Mouse (Mus musculus) forebrain, postnatal 0 days (tissue): Measurements from ENCODE around the gene Dkkl1. TPM values are rescaled to one million over a fixed set of nuclear protein-coding genes. Genes with fewer than 3 reads are reported as not detected.

Experiments used
- ATAC-seq: fragments of 200-750 bp; cut with Nextera tagmentation; 2 replicates; pipeline ENCODE4 v1.8.0; 2017; ENCODE audit warnings: mild to moderate bottlenecking, moderate library complexity
- DNase-seq: peaks from one replicate; pipeline ENCODE4 v3.0.0-alpha.2; 2015
- H3K27ac ChIP-seq: fragments of 300-500 bp; sonication (generic); 2 replicates; pipeline ENCODE4 v1.5.1; 2014; ENCODE audit warnings: low read depth, mild to moderate bottlenecking, antibody characterized with exemption, low read length, moderate library complexity, mixed read lengths
- H3K27me3 ChIP-seq: fragments of 300-500 bp; sonication (generic); 2 replicates; pipeline ENCODE4 v1.6.1; 2014; ENCODE audit warnings: mild to moderate bottlenecking, low read length, mixed read lengths; ENCODE audit not compliant: insufficient read depth
- H3K36me3 ChIP-seq: fragments of 300-500 bp; sonication (generic); 2 replicates; pipeline ENCODE4 v1.6.1; 2014; ENCODE audit warnings: mild to moderate bottlenecking, moderate library complexity; ENCODE audit not compliant: insufficient read depth
- H3K4me1 ChIP-seq: fragments of 300-500 bp; sonication (generic); 2 replicates; pipeline ENCODE4 v1.6.1; 2014; ENCODE audit warnings: antibody characterized with exemption; ENCODE audit not compliant: insufficient read depth
- H3K4me2 ChIP-seq: fragments of 300-500 bp; sonication (generic); 2 replicates; pipeline ENCODE4 v1.6.1; 2014; ENCODE audit warnings: low read depth, mild to moderate bottlenecking, moderate library complexity
- H3K4me3 ChIP-seq: fragments of 300-500 bp; sonication (generic); 2 replicates; pipeline ENCODE4 v1.5.1; 2014; ENCODE audit warnings: low read depth, low read length, mixed read lengths
- H3K9ac ChIP-seq: fragments of 300-500 bp; sonication (generic); 2 replicates; pipeline ENCODE4 v1.6.1; 2014; ENCODE audit warnings: mild to moderate bottlenecking
- H3K9me3 ChIP-seq: fragments of 300-500 bp; sonication (generic); 2 replicates; pipeline ENCODE4 v1.6.1; 2016; ENCODE audit warnings: low read length
- CTCF ChIP-seq: sonication (generic); IDR thresholded peaks from 2 replicates; pipeline ENCODE4 v1.5.1; 2016; ENCODE audit warnings: antibody characterized with exemption, control low read depth, low read depth
- WGBS: fragments of 180-500 bp; shearing (Covaris S2); extraction: QIAGEN DNeasy Blood & Tissue Kit; methylation state at CpG from one replicate; pipeline ENCODE4 v1.1.7; 2014; 5-methylcytosine and 5-hydroxymethylcytosine counted together
- polyA plus RNA-seq: library from polyadenylated mRNA; unstranded; fragments of >200 nt; fragmentation: Nextera tagmentation; extraction: Ambion mirVana; gene quantifications from 2 replicates; pipeline ENCODE4 v1.2.1, GENCODE M21; 2015
- total RNA-seq: library from RNA; depleted of rRNA; stranded (reverse); fragments of >200 nt; gene quantifications from 2 replicates; pipeline ENCODE4 v1.2.3, GENCODE M21; 2014

The Dkkl1 gene
- total and polyA plus RNA-seq, 2 experiments from 2014 or later, result 9.1 to 12.1 TPM

GRCm38 (mm10) chr7:45183672-45184071 is 28.3 kb downstream of the Dkkl1 start:
- ATAC-seq (no peak), DNase-seq (no peak)
- H3K4me2 ChIP-seq, result no peak overlapping the region
- H3K36me3 ChIP-seq, result no peaks in the 10 kb centered on the region
- no peak overlapping the region for H3K4me3 ChIP-seq
- H3K9me3 ChIP-seq, result no peaks in the 10 kb centered on the region
- 74% methylated on average over 7 of the region's 7 CpGs for WGBS
- H3K27ac ChIP-seq, result no peak overlapping the region
- H3K4me1 ChIP-seq, result no peaks in the 10 kb centered on the region
- peaks cover 61% of the 10 kb centered on the region for H3K27me3 ChIP-seq
- TF ChIP-seq CTCF, result no peak
- H3K9ac ChIP-seq, result no peak overlapping the region

- 19% methylated on average over 11 of the region's 11 CpGs for WGBS
- no peak overlapping the region for H3K27ac ChIP-seq
- ATAC-seq, result peak; percentile 6; the same call in 1 of the 2 replicates
- H3K36me3 ChIP-seq, result no peaks in the 10 kb centered on the region
- H3K4me2 ChIP-seq, result peak overlapping the region; percentile 57
- H3K9me3 ChIP-seq, result no peaks in the 10 kb centered on the region
- H3K4me1 ChIP-seq, result no peaks in the 10 kb centered on the region
- peaks cover 72% of the 10 kb centered on the region for H3K27me3 ChIP-seq
- H3K4me3 ChIP-seq, result peak overlapping the region; percentile 37
- no peak overlapping the region for H3K9ac ChIP-seq
- TF ChIP-seq CTCF, result no peak
- DNase-seq, result no peak
These were observed 29.3 kb downstream of the Dkkl1 start for GRCm38 (mm10) chr7:45182606-45183005.

GRCm38 (mm10) chr7:45182199-45182601 is 29.7 kb downstream of the Dkkl1 start:
- peak; percentile 98 for ATAC-seq
- no peaks in the 10 kb centered on the region for H3K9me3 ChIP-seq
- H3K4me1 ChIP-seq, result no peaks in the 10 kb centered on the region
- peak overlapping the region; percentile 57 for H3K4me2 ChIP-seq
- DNase-seq, result peak; percentile 87
- H3K4me3 ChIP-seq, result peak overlapping the region; percentile 37
- TF ChIP-seq CTCF, result no peak
- WGBS, result under 1% methylated on average over 34 of the region's 34 CpGs
- H3K27ac ChIP-seq, result no peak overlapping the region
- H3K27me3 ChIP-seq, result peaks cover 76% of the 10 kb centered on the region
- H3K9ac ChIP-seq, result no peak overlapping the region
- H3K36me3 ChIP-seq, result no peaks in the 10 kb centered on the region

GRCm38 (mm10) chr7:45181540-45181939 is 30.4 kb downstream of the Dkkl1 start:
- Histone ChIP-seq H3K4me1 (no peaks in the 10 kb centered on the region), H3K9me3 (no peaks in the 10 kb centered on the region), H3K36me3 (no peaks in the 10 kb centered on the region), H3K27me3 (peaks cover 81% of the 10 kb centered on the region), H3K9ac (no peak overlapping the region), H3K4me2 (peak overlapping the region; percentile 57), H3K27ac (no peak overlapping the region), H3K4me3 (peak overlapping the region; percentile 37)
- 3% methylated on average over 34 of the region's 35 CpGs for WGBS
- ATAC-seq (no peak), DNase-seq (no peak)
- peak; percentile 32; the same call in 1 of the 2 replicates for TF ChIP-seq CTCF

GRCm38 (mm10) chr7:45180896-45181477 is 31.0 kb downstream of the Dkkl1 start, which contains the start of gene Pth2:
Gene Pth2, plus strand, starts transcription at chr7:45180995.
- Histone ChIP-seq H3K27me3 (peaks cover 84% of the 10 kb centered on the region), H3K4me3 (peak within 1 kb of the TSS; percentile 37), H3K9me3 (no peaks in the 10 kb centered on the region), H3K27ac (no peak within 1 kb of the TSS), H3K36me3 (no peaks in the 10 kb centered on the region), H3K9ac (no peak within 1 kb of the TSS), H3K4me1 (no peaks in the 10 kb centered on the region; the same call in 1 of the 2 replicates), H3K4me2 (peak within 1 kb of the TSS; percentile 57)
- 8% methylated on average over 20 of the region's 20 CpGs for WGBS
- DNase-seq (no peak), ATAC-seq (no peak)
- no peak for TF ChIP-seq CTCF

- TF ChIP-seq CTCF, result no peak
- no peak for ATAC-seq
These were observed 32.5 kb downstream of the Dkkl1 start, which contains the start of gene Gfy for GRCm38 (mm10) chr7:45179469-45179868. Gene Gfy, minus strand, starts transcription at chr7:45179569.

GRCm38 (mm10) chr7:45178550-45178949 is 33.4 kb downstream of the Dkkl1 start:
- ATAC-seq, result no peak
- WGBS, result 32% methylated on average over 7 of the region's 7 CpGs
- DNase-seq, result no peak

More at GRCm38 (mm10) chr7:45179469-45179868, 32.5 kb downstream of the Dkkl1 start, which contains the start of gene Gfy:
- Histone ChIP-seq H3K4me1 (no peaks in the 10 kb centered on the region; the same call in 1 of the 2 replicates), H3K4me3 (no peak within 1 kb of the TSS), H3K27me3 (peaks cover 92% of the 10 kb centered on the region), H3K9me3 (no peaks in the 10 kb centered on the region), H3K4me2 (no peak within 1 kb of the TSS), H3K27ac (no peak within 1 kb of the TSS), H3K9ac (no peak within 1 kb of the TSS), H3K36me3 (no peaks in the 10 kb centered on the region)
- DNase-seq, result no peak
- 23% methylated on average over 7 of the region's 7 CpGs for WGBS

More at GRCm38 (mm10) chr7:45178550-45178949, 33.4 kb downstream of the Dkkl1 start:
- no peak overlapping the region for H3K4me3 ChIP-seq
- H3K4me2 ChIP-seq, result no peak overlapping the region
- no peaks in the 10 kb centered on the region for H3K36me3 ChIP-seq
- H3K9me3 ChIP-seq, result no peaks in the 10 kb centered on the region
- H3K4me1 ChIP-seq, result no peaks in the 10 kb centered on the region; the same call in 1 of the 2 replicates
- no peak for TF ChIP-seq CTCF
- H3K27me3 ChIP-seq, result peaks cover 91% of the 10 kb centered on the region
- no peak overlapping the region for H3K9ac ChIP-seq
- no peak overlapping the region for H3K27ac ChIP-seq
